Mouse (Mus musculus): ENCODE measurements at regions not wholly inside any gene's neighbourhood (a gene's known extent, or its start where the extent isn't known, plus 50 kb on each side); places are given as distances from the start of the nearest gene placed in this dataset.

- no peak for TF ChIP-seq POLR2A (IDR thresholded peaks at IDR 0.05; ENCODE audit: control insufficient read depth, low read depth, low read length)
- no peak for TF ChIP-seq CTCF (IDR thresholded peaks at IDR 0.05; ENCODE audit: control insufficient read depth, insufficient read depth, insufficient replicate concordance, low read depth, low read length)
Observed at GRCm38 (mm10) chr13:97651176-97651575, 109.3 kb downstream of the Gm10260 start.
